Mouse (Mus musculus) hindbrain, postnatal 0 days (tissue): ENCODE results near the gene Cdh23. TPM values are rescaled to one million over a fixed set of nuclear protein-coding genes. Genes with fewer than 3 reads are reported as not detected.
A peak's percentile ranks its signal among the peaks of the same experiment; 100 is the strongest.

ENCODE experiments used
- ATAC-seq: fragments of 200-750 bp; cut with Nextera tagmentation; 2 replicates; pipeline ENCODE4 v1.8.0; 2017; ENCODE audit warnings: mild to moderate bottlenecking, moderate TSS enrichment, moderate library complexity
- DNase-seq: peaks from one replicate; pipeline ENCODE4 v3.0.0-alpha.2; 2015; ENCODE audit warnings: low spot score
- H3K27ac ChIP-seq: fragments of 300-500 bp; sonication (generic); 2 replicates; pipeline ENCODE4 v1.5.1; 2014; ENCODE audit warnings: mild to moderate bottlenecking
- H3K27me3 ChIP-seq: fragments of 300-500 bp; sonication (generic); 2 replicates; pipeline ENCODE4 v1.6.1; 2014; ENCODE audit warnings: low read length, mixed read lengths; ENCODE audit not compliant: insufficient read depth
- H3K36me3 ChIP-seq: fragments of 300-500 bp; sonication (generic); 2 replicates; pipeline ENCODE4 v1.6.1; 2014; ENCODE audit warnings: low read length, mixed read lengths; ENCODE audit not compliant: insufficient read depth
- H3K4me1 ChIP-seq: fragments of 300-500 bp; sonication (generic); 2 replicates; pipeline ENCODE4 v1.6.1; 2014; ENCODE audit warnings: antibody characterized with exemption, low read length, mixed read lengths; ENCODE audit not compliant: insufficient read depth
- H3K4me2 ChIP-seq: fragments of 300-500 bp; sonication (generic); 2 replicates; pipeline ENCODE4 v1.6.1; 2014; ENCODE audit warnings: low read depth, mild to moderate bottlenecking, low read length, moderate library complexity, mixed read lengths
- H3K4me3 ChIP-seq: fragments of 300-500 bp; sonication (generic); 2 replicates; pipeline ENCODE4 v1.5.1; 2014; ENCODE audit warnings: low read length
- H3K9ac ChIP-seq: fragments of 300-500 bp; sonication (generic); replicated peaks from 2 replicates; pipeline ENCODE4 v1.6.1; 2014; ENCODE audit warnings: mild to moderate bottlenecking, low read length, moderate library complexity, mixed read lengths
- H3K9me3 ChIP-seq: fragments of 300-500 bp; sonication (generic); 2 replicates; pipeline ENCODE4 v1.6.1; 2016; ENCODE audit warnings: low read length, mixed read lengths
- CTCF ChIP-seq: IDR thresholded peaks from 2 replicates; pipeline ENCODE4 v1.5.1; 2016; ENCODE audit warnings: antibody characterized with exemption, control low read depth, low read depth
- WGBS: fragments of 180-500 bp; shearing (Covaris S2); extraction: QIAGEN DNeasy Blood & Tissue Kit; methylation state at CpG from one replicate; pipeline ENCODE4 v1.1.7; 2014; 5-methylcytosine and 5-hydroxymethylcytosine counted together
- polyA plus RNA-seq: library from polyadenylated mRNA; unstranded; fragments of >200 nt; fragmentation: Nextera tagmentation; extraction: Ambion mirVana; gene quantifications from 2 replicates; pipeline ENCODE4 v1.2.1, GENCODE M21; 2015
- total RNA-seq: library from RNA; depleted of rRNA; stranded (reverse); fragments of >200 nt; gene quantifications from 2 replicates; pipeline ENCODE4 v1.2.3, GENCODE M21; 2014

The Cdh23 gene
- total and polyA plus RNA-seq, 2 experiments from 2014 or later: 3.5 to 31.8 TPM

DNA sequence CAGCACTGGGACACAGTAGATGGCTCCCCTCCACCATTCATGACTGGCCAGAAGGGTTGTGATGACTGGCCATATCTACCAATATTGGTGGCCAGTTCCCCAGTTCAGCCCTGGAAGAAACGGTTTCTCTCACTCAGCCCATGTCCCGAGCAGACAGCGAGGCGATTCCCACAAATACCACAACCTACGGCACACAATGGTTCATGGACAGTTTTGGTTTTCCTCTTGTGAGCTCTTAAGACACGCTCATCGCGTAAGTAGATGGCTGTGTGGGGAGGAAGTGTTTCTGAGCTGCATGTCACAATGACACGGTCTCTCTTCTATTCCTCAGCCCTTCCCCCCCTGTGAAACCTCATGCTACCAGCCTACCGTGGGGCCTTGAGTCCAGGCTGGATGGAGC is 38.1 kb downstream of the Cdh23 start:
- TF ChIP-seq CTCF: no peak

DNA sequence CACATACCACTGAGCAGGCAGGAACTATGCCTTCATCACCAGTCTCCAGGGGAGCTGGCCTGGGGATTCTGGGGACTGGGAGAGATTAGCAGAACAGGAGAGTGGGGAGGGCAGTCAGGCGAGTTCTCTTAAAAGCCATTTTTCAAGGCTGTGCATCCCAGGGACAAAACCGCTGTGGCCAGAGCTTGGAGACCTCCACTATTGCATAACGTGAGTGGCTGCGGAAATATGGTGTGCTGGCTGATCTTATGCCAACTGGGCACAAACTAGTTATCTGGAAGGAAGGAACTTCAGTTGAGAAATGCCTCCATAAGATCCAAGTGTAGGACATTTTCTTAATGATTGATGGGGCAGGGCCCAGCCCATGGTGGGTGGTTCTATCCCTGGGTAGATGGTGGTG is 42.6 kb downstream of the Cdh23 start:
- 90% methylated on average over 4 of the region's 4 CpGs for WGBS
- no peak for TF ChIP-seq CTCF
- Histone ChIP-seq H3K27ac (no peak overlapping the region), H3K36me3 (no peaks in the 10 kb centered on the region), H3K4me3 (no peak overlapping the region), H3K9me3 (no peaks in the 10 kb centered on the region), H3K4me2 (no peak overlapping the region), H3K27me3 (no peaks in the 10 kb centered on the region), H3K9ac (no peak overlapping the region), H3K4me1 (no peaks in the 10 kb centered on the region)
- no peak for DNase-seq
- ATAC-seq: no peak

More for the DNA sequence above, 38.1 kb downstream of the Cdh23 start:
- H3K27me3 ChIP-seq: no peaks in the 10 kb centered on the region
- no peak overlapping the region for H3K4me2 ChIP-seq
- H3K36me3 ChIP-seq: no peaks in the 10 kb centered on the region
- no peaks in the 10 kb centered on the region for H3K9me3 ChIP-seq
- no peaks in the 10 kb centered on the region for H3K4me1 ChIP-seq
- WGBS: 91% methylated on average over 10 of the region's 10 CpGs
- ATAC-seq (no peak), DNase-seq (no peak)
- no peak overlapping the region for H3K4me3 ChIP-seq
- no peak overlapping the region for H3K9ac ChIP-seq
- H3K27ac ChIP-seq: no peak overlapping the region

DNA sequence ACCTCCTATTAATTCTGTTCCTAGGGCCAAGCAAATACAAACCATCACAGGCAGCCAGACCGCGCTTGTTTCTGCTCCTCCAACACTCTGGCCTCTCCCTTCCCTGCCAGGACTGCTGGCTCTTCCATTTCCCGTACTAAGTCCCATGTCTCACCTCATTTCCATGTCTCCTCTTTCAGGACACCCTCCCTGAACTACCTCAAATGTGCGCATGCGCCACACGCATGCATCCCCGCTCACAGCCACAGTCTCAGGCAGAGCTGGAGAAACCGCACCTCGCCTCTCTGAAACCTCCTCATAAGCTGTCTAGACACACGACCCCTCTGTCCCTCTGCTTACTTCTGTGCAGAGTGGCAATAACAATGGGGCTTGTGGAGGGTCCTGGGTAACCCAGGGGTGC is 43.2 kb downstream of the Cdh23 start:
- Histone ChIP-seq H3K9me3 (no peaks in the 10 kb centered on the region), H3K4me2 (no peak overlapping the region), H3K4me3 (no peak overlapping the region), H3K27ac (no peak overlapping the region), H3K9ac (no peak overlapping the region), H3K4me1 (no peaks in the 10 kb centered on the region), H3K36me3 (no peaks in the 10 kb centered on the region), H3K27me3 (no peaks in the 10 kb centered on the region)
- WGBS: 90% methylated on average over 10 of the region's 10 CpGs
- DNase-seq: no peak
- no peak for ATAC-seq
- TF ChIP-seq CTCF: no peak

DNA sequence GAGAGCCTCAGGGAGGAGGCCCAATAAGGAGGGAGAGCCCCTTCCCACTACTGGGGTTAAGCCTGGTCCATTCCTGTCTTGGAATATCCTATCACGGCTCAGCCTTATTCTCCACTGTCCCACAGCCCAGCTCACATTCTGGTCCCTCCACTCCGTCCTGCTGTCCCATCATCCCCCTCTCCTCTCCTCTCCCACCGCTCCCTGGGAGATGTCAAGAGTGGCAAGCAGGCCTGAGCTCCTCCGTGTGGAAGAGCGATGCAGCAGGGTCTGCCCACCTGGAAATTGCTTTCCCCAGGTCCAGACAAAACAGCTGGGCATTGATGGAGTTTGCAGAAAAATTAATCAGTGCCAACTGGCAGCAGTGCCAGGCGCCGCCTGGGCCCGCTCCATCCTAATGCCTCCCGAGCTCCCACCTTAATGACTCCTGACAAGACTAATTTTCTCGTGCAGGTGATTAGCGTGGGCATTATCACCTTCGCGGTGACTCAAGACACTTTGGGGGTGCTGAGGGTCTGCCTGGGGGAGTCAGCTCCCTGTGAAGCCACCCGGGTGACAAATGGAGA is 52.1 kb downstream of the Cdh23 start:
- H3K4me2 ChIP-seq: no peak overlapping the region

DNA sequence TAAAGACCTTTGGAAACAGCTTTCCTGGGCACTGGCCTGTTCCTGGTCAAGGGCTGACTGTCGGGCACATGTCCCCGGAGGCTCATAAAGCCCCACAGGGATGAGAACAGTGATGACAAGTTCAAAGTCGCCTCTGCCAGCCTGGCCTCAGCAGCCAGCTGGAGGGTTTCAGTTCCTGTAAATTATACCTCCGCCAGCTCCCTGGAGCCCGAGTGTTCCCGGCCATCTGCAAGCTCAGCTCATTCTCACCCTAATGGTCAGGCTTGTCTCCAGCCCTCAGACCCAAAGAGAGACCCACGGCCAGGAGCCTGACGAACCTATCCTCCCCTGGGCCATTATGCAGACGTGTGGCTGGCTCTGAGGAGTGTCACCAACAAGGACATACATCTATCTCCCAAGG is 57.0 kb downstream of the Cdh23 start:
- Histone ChIP-seq H3K9me3 (no peaks in the 10 kb centered on the region), H3K27me3 (no peaks in the 10 kb centered on the region), H3K36me3 (no peaks in the 10 kb centered on the region), H3K4me2 (no peak overlapping the region), H3K4me3 (no peak overlapping the region), H3K9ac (no peak overlapping the region), H3K27ac (no peak overlapping the region), H3K4me1 (no peaks in the 10 kb centered on the region)
- ATAC-seq: no peak
- TF ChIP-seq CTCF: no peak
- 71% methylated on average over 9 of the region's 9 CpGs for WGBS
- DNase-seq: no peak

More for the DNA sequence above, 52.1 kb downstream of the Cdh23 start:
- peak; percentile 55 for ATAC-seq
- no peak overlapping the region for H3K4me3 ChIP-seq
- no peaks in the 10 kb centered on the region for H3K9me3 ChIP-seq
- no peak overlapping the region for H3K27ac ChIP-seq
- 51% methylated on average over 14 of the region's 14 CpGs for WGBS
- no peak overlapping the region for H3K9ac ChIP-seq
- TF ChIP-seq CTCF: no peak
- DNase-seq: peak; percentile 41
- H3K4me1 ChIP-seq: no peaks in the 10 kb centered on the region
- no peaks in the 10 kb centered on the region for H3K27me3 ChIP-seq
- H3K36me3 ChIP-seq: no peaks in the 10 kb centered on the region

DNA sequence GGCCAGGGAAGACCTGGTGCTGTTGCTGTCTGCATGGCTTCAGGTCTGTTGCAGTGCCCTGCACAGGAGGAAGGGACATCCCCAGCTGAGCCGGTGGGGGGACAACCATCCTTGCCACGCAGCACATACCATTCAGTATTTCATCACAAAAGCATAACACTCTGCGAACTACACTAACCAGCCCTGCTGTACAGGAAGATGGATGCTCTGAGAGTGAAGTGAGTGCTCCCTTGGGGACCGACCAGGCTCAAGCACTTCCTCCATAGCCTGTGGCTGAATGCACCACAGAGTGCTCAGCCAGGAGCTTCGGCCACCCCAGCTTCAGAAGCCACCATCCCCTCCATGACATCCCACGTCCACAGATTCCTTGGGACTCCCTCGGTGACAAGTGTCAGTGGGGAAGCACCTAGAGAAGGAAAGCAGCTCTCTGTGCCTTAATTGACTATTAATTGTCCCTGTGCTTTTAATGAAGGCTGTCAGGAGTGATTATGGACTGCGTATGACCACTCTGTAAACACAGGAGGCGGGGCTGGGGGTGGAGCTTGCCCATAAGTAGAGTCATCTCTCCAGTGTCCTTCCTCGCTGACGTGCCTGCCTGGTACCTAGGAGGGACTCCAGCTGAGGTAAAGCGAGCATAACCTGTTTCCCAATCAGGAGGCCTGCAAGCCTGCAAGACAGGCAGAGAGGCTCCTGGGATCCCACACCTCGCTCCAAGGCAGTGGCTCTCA is 60.6 kb downstream of the Cdh23 start:
- 35% methylated on average over 13 of the region's 13 CpGs for WGBS
- DNase-seq: no peak

DNA sequence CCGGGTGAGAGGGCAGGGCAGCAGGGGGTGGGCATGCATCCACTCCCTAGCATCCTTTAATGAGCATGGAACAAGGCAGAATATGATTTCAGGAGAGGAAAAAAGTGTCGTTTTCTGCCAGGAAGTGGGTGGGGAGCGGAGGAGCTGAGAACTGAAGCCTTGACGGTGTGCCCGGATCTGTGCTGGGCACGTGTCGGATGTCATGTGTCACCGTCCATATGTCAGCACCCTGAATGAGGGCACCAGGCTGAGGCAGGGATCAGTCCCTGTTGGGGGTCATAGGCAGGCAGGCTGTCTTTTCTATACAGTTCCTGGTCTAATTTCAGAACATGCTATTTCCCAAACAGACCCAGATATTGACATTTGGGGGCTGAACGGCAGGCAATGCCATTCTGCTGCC is 61.9 kb downstream of the Cdh23 start:
- H3K4me2 ChIP-seq: no peak overlapping the region
- no peaks in the 10 kb centered on the region for H3K9me3 ChIP-seq
- no peak overlapping the region for H3K27ac ChIP-seq
- H3K9ac ChIP-seq: no peak overlapping the region
- ATAC-seq: no peak
- H3K4me3 ChIP-seq: no peak overlapping the region
- H3K27me3 ChIP-seq: no peaks in the 10 kb centered on the region
- no peak for TF ChIP-seq CTCF
- H3K4me1 ChIP-seq: no peaks in the 10 kb centered on the region
- DNase-seq: no peak
- no peaks in the 10 kb centered on the region for H3K36me3 ChIP-seq
- 65% methylated on average over 9 of the region's 9 CpGs for WGBS

More for the DNA sequence above, 60.6 kb downstream of the Cdh23 start:
- Histone ChIP-seq H3K9ac (no peak overlapping the region), H3K4me1 (no peaks in the 10 kb centered on the region), H3K27me3 (no peaks in the 10 kb centered on the region), H3K4me2 (no peak overlapping the region), H3K36me3 (no peaks in the 10 kb centered on the region), H3K27ac (no peak overlapping the region), H3K9me3 (no peaks in the 10 kb centered on the region), H3K4me3 (no peak overlapping the region)
- ATAC-seq: no peak
- TF ChIP-seq CTCF: no peak
